Mouse (Mus musculus) hindbrain, embryonic 12.5 days (tissue): ENCODE measurements around the gene Oard1. TPM values are rescaled to one million over a fixed set of nuclear protein-coding genes. Genes with fewer than 3 reads are reported as not detected.

Experiments used
- ATAC-seq: fragments of 200-750 bp; cut with Nextera tagmentation; 2 replicates; pipeline ENCODE4 v1.8.0; 2017; ENCODE audit warnings: moderate TSS enrichment; ENCODE audit not compliant: low FRiP score
- H3K27ac ChIP-seq: fragments of 300-500 bp; sonication (generic); 2 replicates; pipeline ENCODE4 v1.5.1; 2016; ENCODE audit warnings: mild to moderate bottlenecking
- H3K27me3 ChIP-seq: fragments of 300-500 bp; sonication (generic); 2 replicates; pipeline ENCODE4 v1.6.1; 2016; ENCODE audit warnings: mild to moderate bottlenecking
- H3K36me3 ChIP-seq: fragments of 300-500 bp; sonication (generic); 2 replicates; pipeline ENCODE4 v1.6.1; 2016; ENCODE audit warnings: mild to moderate bottlenecking
- H3K4me1 ChIP-seq: fragments of 300-500 bp; sonication (generic); 2 replicates; pipeline ENCODE4 v1.6.1; 2016
- H3K4me2 ChIP-seq: fragments of 300-500 bp; sonication (generic); replicated peaks from 2 replicates; pipeline ENCODE4 v1.6.1; 2016; ENCODE audit warnings: mild to moderate bottlenecking
- H3K4me3 ChIP-seq: fragments of 300-500 bp; sonication (generic); 2 replicates; pipeline ENCODE4 v1.5.1; 2016; ENCODE audit warnings: mild to moderate bottlenecking
- H3K9ac ChIP-seq: fragments of 300-500 bp; sonication (generic); 2 replicates; pipeline ENCODE4 v1.6.1; 2016; ENCODE audit warnings: mild to moderate bottlenecking, moderate library complexity
- H3K9me3 ChIP-seq: fragments of 300-500 bp; sonication (generic); replicated peaks from 2 replicates; pipeline ENCODE4 v1.6.1; 2016; ENCODE audit warnings: mild to moderate bottlenecking
- WGBS: fragments of 180-500 bp; shearing (Covaris S2); methylation state at CpG from one replicate; pipeline ENCODE4 v1.1.7; 2016; 5-methylcytosine and 5-hydroxymethylcytosine counted together
- polyA plus RNA-seq: library from polyadenylated mRNA; unstranded; fragments of >200 nt; fragmentation: Nextera tagmentation; extraction: Ambion mirVana; gene quantifications from 2 replicates; pipeline ENCODE4 v1.2.1, GENCODE M21; 2016

Oard1 gene
- polyA plus RNA-seq, 1 experiment from 2014 or later, result 61.5 TPM

DNA sequence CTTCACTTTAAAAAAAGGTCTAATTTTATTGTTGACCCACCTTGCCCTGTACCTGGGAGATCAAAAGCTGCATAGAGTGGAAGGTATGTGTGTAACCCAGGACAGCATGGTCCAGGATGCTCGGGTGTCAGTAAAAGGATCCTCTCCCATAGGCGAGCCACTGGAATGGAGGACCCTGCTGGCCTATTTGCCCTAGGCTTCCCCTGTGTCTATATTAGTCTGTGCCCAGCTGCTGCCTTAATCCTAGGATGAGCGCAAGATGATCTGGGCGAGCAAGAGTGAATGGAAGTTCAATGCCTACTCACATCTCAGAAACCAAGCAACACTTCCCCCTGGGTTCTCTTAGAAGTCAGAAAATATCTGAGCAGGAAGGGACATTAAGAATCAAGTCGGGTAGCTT, 21.2 kb downstream of the Oard1 start:
- no peak for ATAC-seq
- H3K9me3 ChIP-seq, result no peaks in the 10 kb centered on the region
- 67% methylated on average over 5 of the region's 5 CpGs for WGBS
- no peak overlapping the region for H3K9ac ChIP-seq
- H3K27me3 ChIP-seq, result no peaks in the 10 kb centered on the region
- H3K4me3 ChIP-seq, result no peak overlapping the region
- no peak overlapping the region for H3K4me2 ChIP-seq
- H3K4me1 ChIP-seq, result peaks cover 29% of the 10 kb centered on the region
- H3K36me3 ChIP-seq, result no peaks in the 10 kb centered on the region
- H3K27ac ChIP-seq, result no peak overlapping the region

DNA sequence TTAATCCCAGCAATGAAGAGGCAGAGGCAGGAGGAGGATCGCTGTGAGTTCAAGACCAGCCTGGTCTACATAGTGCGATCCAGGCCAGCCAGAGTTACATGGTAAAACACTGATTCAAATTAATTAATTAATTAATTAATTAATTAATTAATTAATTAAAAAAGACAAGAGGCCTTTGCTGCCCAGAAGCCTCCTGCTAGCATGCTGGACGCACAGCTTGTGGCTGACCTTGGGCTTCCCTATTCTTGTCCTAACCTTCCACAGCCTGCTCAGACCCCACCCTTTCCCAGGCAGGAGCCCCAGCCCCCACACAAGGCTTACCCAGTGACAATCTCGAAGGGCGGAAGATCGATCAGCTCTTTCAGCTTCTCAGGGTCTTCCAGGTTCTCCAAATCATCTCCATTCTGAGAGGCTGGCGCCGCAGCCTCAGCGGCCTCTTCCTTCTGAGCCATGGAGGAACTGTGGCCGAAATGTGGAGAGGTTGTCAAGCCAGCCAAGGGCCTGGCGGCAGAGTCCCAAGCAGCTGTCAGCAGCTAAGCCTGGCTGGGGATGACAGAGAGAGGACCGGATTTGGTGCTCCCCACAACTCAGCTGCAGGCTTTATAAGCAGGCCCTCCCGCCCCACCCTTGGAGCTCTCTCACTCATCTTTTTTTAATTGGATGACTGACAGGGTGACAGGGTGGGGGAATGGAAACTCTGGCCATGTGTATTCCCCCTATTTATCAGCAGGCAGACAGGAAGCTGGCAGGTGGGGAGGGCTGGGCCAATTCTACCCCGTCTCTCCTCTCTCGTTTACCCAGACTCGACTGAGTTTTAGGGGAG, 22.6 kb downstream of the Oard1 start, which contains the start of gene Apobec2:
TSS of gene Apobec2 (minus strand) at position 773 of the 823 bp plus-strand sequence.
- H3K9me3 ChIP-seq, result no peaks in the 10 kb centered on the region
- H3K4me3 ChIP-seq, result no peak within 1 kb of the TSS
- no peaks in the 10 kb centered on the region for H3K36me3 ChIP-seq
- H3K27ac ChIP-seq, result peak within 1 kb of the TSS; percentile 12; the same call in 1 of the 2 replicates
- no peak within 1 kb of the TSS for H3K9ac ChIP-seq
- H3K4me1 ChIP-seq, result peaks cover 27% of the 10 kb centered on the region
- ATAC-seq, result no peak
- no peaks in the 10 kb centered on the region for H3K27me3 ChIP-seq
- H3K4me2 ChIP-seq, result no peak within 1 kb of the TSS
- WGBS, result 64% methylated on average over 16 of the region's 16 CpGs

DNA sequence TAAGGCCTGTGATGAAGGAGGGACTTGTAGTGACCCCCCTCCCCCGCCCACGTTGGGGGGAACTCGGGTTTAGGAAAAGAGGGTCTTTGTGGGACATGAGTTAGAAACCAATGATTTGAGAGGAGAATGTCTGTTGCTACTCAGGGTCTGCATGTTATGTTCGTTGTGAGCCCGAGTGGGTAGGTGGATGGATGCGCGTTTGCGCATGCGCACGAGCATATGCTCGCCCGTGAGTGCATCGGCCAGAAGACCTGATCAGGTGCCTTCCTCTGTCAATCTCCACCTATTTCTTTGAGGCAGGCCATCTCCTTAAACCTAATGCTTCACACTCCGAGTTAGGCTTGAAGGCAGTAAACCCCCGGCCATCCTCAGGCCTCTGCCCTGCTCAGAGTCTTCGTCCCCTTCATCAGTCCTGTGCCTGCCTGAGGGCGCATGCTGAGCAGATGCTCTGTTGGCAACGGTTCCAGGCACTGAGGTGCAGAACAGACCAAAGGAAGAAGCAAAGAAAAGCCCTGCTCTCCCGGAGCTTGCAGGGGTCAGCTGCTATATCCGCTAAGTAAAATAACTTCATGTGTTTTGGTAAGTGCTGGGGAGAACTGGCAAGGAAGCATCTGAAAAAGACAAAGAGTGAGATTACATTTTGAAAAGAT, 23.3 kb downstream of the Oard1 start:
- Histone ChIP-seq H3K27me3 (no peaks in the 10 kb centered on the region), H3K4me3 (no peak overlapping the region), H3K9ac (no peak overlapping the region), H3K9me3 (no peaks in the 10 kb centered on the region), H3K4me2 (no peak overlapping the region), H3K27ac (no peak overlapping the region), H3K36me3 (no peaks in the 10 kb centered on the region), H3K4me1 (peaks cover 27% of the 10 kb centered on the region)
- no peak; the same call in 1 of the 2 replicates for ATAC-seq
- whole genome bisulfite sequencing, result 79% methylated on average over 20 of the region's 20 CpGs

DNA sequence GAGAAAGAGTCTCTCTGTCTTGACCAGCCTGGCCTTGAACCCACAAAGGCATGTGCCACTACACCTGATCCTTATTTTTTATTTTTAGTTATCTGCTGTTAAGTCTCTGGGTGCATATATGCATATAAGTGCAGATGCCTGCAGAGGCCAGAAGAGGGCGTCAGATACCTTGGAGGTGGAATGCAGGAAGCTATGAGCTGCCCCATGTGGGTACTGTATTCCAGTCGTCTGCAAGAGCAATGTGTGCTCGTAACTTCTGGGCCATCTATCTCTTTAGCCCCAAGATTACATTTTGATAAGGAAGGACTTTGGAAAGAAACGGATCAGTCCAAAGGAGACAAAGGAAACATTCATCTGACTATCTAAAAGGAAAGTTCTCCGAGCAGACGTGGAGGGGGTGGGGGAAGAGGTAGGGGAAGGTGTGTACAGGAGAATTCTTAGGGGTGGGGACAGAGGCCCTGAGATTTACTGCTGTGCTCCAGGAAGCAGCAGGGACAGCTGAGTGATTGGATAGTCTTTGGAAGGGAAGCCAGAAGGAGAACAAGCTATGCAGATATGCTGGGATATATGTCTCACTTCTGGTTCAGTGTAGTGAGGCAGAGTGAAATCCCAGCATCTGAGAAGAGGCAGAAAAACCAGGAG, 24.0 kb downstream of the Oard1 start:
- Histone ChIP-seq H3K27me3 (no peaks in the 10 kb centered on the region), H3K4me3 (no peak overlapping the region), H3K4me1 (peaks cover 24% of the 10 kb centered on the region), H3K36me3 (no peaks in the 10 kb centered on the region), H3K4me2 (no peak overlapping the region), H3K9me3 (no peaks in the 10 kb centered on the region), H3K9ac (no peak overlapping the region), H3K27ac (no peak overlapping the region)
- WGBS, result 70% methylated on average over 6 of the region's 6 CpGs
- ATAC-seq, result no peak

DNA sequence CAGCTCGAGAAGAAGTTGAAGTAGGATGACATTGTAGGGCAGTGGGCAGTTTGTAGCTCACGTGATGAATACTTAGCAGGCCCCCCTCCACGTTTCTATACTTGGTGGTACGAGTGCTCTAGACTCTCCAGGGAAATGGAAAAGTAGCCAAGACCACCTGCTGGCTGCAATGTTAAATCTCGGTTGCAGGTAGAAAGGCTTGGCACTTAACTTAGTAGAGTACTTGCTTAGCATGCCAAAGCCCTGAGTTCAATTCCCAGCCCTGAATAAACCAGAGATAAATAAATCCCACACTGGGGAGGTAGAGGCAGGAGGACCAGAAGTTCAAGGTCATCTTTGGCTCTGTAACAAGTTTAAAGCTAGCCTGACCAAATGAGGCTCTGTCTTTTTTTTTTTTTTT, 24.7 kb downstream of the Oard1 start:
- 81% methylated on average over 5 of the region's 5 CpGs for WGBS
- Histone ChIP-seq H3K4me2 (no peak overlapping the region), H3K9me3 (no peaks in the 10 kb centered on the region), H3K4me3 (no peak overlapping the region), H3K27ac (no peak overlapping the region), H3K36me3 (no peaks in the 10 kb centered on the region), H3K4me1 (peaks cover 24% of the 10 kb centered on the region), H3K27me3 (no peaks in the 10 kb centered on the region), H3K9ac (no peak overlapping the region)
- ATAC-seq, result no peak

DNA sequence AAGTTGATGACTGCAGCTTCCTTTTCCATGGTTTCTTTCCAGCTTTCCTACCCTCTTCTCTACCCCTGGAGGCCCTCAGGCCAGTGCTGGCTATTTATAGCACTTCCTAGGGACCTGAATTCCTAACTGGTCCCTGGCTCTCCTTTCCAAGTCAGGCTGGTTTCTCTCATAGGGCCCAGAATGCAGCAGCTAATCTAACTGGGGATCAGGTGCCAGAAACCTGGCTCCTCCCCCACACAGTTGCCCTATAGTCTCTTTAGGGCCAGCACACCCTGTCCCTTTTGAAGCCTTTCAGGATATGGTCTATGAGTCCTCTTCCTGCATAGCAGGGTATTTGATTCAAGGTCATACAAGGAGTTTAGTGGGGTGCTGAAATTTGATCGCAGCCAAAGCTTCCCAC, 26.7 kb downstream of the Oard1 start:
- H3K27me3 ChIP-seq, result no peaks in the 10 kb centered on the region
- no peak for ATAC-seq
- no peak overlapping the region for H3K4me3 ChIP-seq
- 74% methylated on average over 1 of the region's 1 CpGs for WGBS
- H3K4me2 ChIP-seq, result no peak overlapping the region
- no peaks in the 10 kb centered on the region for H3K9me3 ChIP-seq
- H3K36me3 ChIP-seq, result no peaks in the 10 kb centered on the region
- peak overlapping the region; percentile 36; the same call in 1 of the 2 replicates for H3K27ac ChIP-seq
- H3K9ac ChIP-seq, result no peak overlapping the region
- H3K4me1 ChIP-seq, result peaks cover 14% of the 10 kb centered on the region

DNA sequence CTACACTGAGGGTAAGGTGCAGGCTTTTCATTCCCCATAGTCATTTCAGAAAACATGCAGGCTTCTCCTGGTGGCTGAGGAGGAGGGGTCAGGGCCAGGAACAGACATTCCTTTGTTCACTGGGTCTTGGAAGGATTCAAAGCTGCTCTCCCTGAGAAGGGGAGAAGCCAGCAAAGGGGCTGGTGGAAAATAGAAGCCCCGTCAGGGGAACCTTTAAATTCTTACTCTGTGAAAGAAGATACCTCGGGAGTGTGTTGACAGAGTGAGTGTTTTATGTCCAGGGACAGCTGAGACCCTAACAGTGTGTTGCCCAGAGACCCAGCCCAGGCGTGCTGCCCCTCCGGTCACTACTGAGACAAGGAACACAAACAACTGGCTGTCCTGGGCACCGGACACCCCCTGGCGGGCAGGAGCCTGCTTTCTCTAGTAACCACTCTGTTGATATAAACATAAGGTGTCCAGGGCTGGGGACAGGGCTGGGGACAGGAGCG, 27.7 kb downstream of the Oard1 start:
- Histone ChIP-seq H3K36me3 (no peaks in the 10 kb centered on the region), H3K4me1 (peaks cover 12% of the 10 kb centered on the region)
- ATAC-seq, result no peak

DNA sequence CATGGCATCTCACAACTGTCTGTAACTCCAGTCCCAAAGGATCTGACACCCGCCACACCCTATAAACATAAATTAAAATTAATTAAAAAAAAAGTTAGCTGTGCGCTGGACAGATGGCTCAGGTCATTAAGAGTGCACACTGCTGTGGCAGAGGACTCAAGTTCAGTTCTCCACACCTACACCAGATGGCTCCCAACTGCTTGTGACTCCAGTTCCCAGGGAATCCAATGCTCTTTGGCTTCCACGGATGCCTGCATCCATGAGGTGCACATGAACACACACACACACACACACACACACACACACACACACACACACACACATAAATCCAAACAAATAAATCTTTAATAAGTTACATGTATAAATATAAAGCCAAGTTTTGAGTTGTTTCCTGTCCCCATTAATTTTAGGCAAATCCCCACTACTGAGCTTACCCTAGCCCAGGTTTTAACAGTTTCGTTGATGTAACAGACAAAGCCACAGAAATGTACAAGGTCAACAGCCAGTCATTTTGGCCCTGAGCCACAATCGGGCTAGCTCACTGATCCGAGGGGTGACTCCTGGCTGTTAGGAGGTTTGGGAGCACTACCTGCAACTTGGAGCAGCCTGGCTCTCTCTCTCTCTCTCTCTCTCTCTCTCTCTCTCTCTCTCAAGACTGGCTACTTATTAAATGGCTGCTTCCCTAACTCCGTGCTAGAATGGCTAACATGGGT, 33.1 kb downstream of the Oard1 start:
- H3K27ac ChIP-seq, result no peak overlapping the region
- H3K9ac ChIP-seq, result no peak overlapping the region
- no peaks in the 10 kb centered on the region for H3K9me3 ChIP-seq
- H3K4me2 ChIP-seq, result no peak overlapping the region
- no peaks in the 10 kb centered on the region for H3K36me3 ChIP-seq
- WGBS, result 61% methylated on average over 7 of the region's 7 CpGs
- 0 out of 2 replicates have a peak, but pooled peaks have one; percentile 41 for ATAC-seq
- H3K4me1 ChIP-seq, result no peaks in the 10 kb centered on the region
- no peaks in the 10 kb centered on the region for H3K27me3 ChIP-seq
- no peak overlapping the region for H3K4me3 ChIP-seq

More for the DNA sequence above, 27.7 kb downstream of the Oard1 start:
- H3K9ac ChIP-seq, result no peak overlapping the region
- 39% methylated on average over 7 of the region's 7 CpGs for WGBS
- H3K4me3 ChIP-seq, result no peak overlapping the region
- peak overlapping the region; percentile 53 for H3K27ac ChIP-seq
- no peaks in the 10 kb centered on the region for H3K9me3 ChIP-seq
- no peaks in the 10 kb centered on the region for H3K27me3 ChIP-seq
- no peak overlapping the region for H3K4me2 ChIP-seq

DNA sequence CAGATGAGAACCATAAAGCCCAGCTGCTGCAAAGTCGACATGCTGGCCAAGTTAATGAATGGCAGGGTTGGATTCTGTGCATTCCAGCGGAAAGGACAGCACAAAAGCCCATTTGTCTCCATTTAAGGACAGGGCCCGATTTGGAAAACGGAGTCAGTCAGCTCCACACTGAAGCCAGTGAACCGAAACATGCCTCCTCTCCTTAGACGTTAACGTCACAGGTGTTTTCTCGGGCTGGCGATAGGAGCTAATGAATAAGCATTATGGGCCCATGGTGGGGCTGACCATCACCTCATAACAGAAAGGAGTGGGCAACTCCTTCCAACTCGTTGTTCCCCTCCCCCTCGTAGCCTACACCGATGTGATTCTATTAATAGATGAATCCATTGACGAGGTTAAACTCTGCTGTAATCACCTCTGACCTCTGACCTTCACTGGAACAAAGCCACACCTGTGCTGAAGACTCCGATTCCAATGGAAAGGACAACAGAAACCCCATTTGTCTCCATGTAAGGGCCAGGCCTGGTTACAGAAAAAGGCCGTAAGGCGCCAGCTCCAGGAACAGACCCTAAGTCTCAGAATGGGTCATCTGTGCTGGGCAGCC, 33.8 kb downstream of the Oard1 start:
- Histone ChIP-seq H3K4me2 (no peak overlapping the region), H3K4me3 (no peak overlapping the region), H3K4me1 (no peaks in the 10 kb centered on the region), H3K36me3 (no peaks in the 10 kb centered on the region), H3K9ac (no peak overlapping the region), H3K27ac (no peak overlapping the region), H3K27me3 (no peaks in the 10 kb centered on the region), H3K9me3 (no peaks in the 10 kb centered on the region)
- 52% methylated on average over 16 of the region's 16 CpGs for WGBS
- 0 out of 2 replicates have a peak, but pooled peaks have one; percentile 7 for ATAC-seq

DNA sequence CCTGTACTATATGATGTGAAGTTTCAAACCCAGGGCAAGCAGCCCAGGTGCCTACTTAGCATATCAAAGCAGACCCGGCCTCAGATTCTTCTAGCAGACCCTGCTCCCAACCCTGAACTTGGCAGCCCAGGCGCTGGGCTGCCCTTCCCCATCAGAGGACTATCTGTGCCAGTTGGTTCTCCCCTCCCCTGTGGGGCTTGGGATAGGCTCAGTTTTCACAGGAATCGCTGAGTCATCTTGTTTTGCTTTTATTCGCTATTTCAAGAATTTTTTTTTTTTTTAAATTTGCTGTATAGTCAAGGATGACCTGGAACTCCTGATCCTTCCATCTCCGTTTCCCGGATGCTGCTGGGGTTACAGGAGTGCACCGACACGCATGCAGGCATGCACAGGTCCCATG, 37.9 kb downstream of the Oard1 start:
- Histone ChIP-seq H3K36me3 (no peaks in the 10 kb centered on the region), H3K27ac (no peak overlapping the region), H3K9me3 (no peaks in the 10 kb centered on the region), H3K27me3 (no peaks in the 10 kb centered on the region), H3K4me1 (peaks cover 4% of the 10 kb centered on the region; the same call in 1 of the 2 replicates), H3K4me2 (no peak overlapping the region), H3K9ac (no peak overlapping the region), H3K4me3 (no peak overlapping the region)
- ATAC-seq, result no peak
- WGBS, result 75% methylated on average over 8 of the region's 8 CpGs

DNA sequence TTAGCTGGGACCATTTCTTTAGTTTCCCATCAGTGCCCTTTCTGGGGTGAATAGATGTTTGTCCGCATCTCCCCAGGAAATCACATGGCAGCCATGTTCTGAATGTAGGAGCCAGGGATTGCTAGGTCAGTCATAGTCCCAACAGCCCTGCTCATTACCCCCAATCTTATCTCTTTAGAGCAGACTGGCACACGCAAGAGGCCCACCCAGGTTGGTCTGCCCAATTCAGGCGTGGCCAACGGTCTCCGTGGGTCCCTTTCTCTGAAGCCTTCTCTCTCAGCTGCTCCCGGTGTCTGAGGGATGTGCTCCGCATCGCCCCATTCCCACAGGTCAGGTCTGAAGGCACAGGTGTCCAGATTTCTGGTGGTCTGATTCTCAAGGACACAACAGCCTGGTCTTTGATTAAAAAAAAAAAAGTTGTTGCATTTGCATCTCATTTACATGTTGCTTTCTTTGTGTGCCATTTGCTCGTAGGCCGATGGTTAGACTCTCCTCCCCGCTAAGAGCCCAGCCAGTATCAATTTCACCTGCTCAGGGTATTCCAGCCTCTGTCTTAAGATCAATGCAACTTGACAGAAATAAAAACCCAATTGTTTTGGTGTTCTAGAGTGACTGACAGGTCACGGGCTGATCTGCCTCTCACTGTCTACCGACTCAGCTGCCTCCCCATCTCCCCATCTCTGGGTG, 41.0 kb downstream of the Oard1 start:
- ATAC-seq, result no peak
- no peaks in the 10 kb centered on the region for H3K9me3 ChIP-seq
- no peak overlapping the region for H3K4me3 ChIP-seq
- no peaks in the 10 kb centered on the region for H3K27me3 ChIP-seq
- 77% methylated on average over 13 of the region's 13 CpGs for WGBS
- H3K9ac ChIP-seq, result no peak overlapping the region
- H3K4me1 ChIP-seq, result peaks cover 4% of the 10 kb centered on the region; the same call in 1 of the 2 replicates
- no peak overlapping the region for H3K27ac ChIP-seq
- no peaks in the 10 kb centered on the region for H3K36me3 ChIP-seq
- H3K4me2 ChIP-seq, result no peak overlapping the region
